Mouse (Mus musculus): Measurements from ENCODE around the gene Ap4b1. TPM values are rescaled to one million over a fixed set of nuclear protein-coding genes. Genes with fewer than 3 reads are reported as not detected.
A peak's percentile ranks its signal among the peaks of the same experiment; 100 is the strongest.

Gene Ap4b1
- polyA plus RNA-seq, 1 experiment = 24.4 TPM

DNA sequence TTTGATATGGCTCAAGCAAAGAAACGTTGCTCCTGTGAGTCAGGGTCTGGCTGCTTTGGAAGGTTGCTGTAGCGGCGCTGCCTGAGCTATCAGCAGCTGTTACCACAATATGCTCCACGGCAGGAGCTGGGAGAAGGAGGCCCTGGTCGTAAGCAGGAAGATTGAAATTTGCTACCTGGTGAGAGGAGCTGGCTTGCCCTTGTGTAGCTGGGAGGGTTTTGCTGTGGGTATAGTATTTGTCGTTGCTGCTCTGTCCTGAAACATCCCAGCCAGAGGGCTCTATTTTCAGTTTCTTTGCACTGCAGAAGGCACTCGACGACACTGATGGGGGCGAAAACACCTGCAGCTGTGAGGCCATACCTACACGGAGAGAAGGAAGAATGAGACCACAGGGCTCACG lies 31.4 kb upstream of the Ap4b1 start:
- TF ChIP-seq CTCF (IDR thresholded peaks at IDR 0.05; ENCODE audit: borderline replicate concordance, control insufficient read depth, extremely low read depth, insufficient read depth, low read length, poor library complexity) = no peak
- TF ChIP-seq POLR2A (IDR thresholded peaks at IDR 0.05; ENCODE audit: control insufficient read depth, extremely low read depth, insufficient read depth, low read length, poor library complexity) = 0 out of 2 replicates have a peak, but pooled peaks have one; percentile 18
- Histone ChIP-seq H3K4me1 (replicated peaks; ENCODE audit: control insufficient read depth, insufficient read depth, low read length) (peaks cover 39% of the 10 kb centered on the region), H3K27ac (ENCODE audit: control insufficient read depth, insufficient read depth, low read length) (peak overlapping the region; percentile 99), H3K4me3 (ENCODE audit: control insufficient read depth, insufficient read depth, low read length) (peak overlapping the region; percentile 47), H3K27me3 (ENCODE audit: control insufficient read depth, insufficient read depth, low read length) (no peaks in the 10 kb centered on the region), H3K36me3 (ENCODE audit: control insufficient read depth, insufficient read depth, low read length) (peaks cover 13% of the 10 kb centered on the region)
- peak; percentile 65 for DNase-seq
- WGBS = 7% methylated on average over 11 of the region's 11 CpGs

DNA sequence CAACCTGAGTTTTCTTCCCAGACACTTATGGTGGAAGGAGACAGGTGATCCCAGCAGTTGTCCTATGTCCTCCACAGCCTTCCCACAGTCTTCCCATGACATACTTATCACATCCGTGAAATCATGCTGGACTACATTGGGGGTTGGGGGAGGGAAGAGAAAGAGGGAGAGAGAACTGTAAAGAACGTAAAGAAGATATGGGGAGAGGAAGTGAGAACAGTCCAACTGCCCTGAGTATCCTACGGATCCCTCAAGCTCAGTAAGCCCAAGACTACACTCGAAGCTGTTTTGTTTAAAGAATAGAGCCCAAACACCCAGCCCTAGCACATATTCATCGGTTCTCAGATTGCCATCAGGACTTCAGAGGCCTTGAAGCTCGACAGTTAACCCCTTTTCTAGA lies 30.7 kb upstream of the Ap4b1 start:
- H3K36me3 ChIP-seq (ENCODE audit: control insufficient read depth, insufficient read depth, low read length) = peaks cover 13% of the 10 kb centered on the region
- 38% methylated on average over 6 of the region's 6 CpGs for WGBS
- no peaks in the 10 kb centered on the region for H3K27me3 ChIP-seq (ENCODE audit: control insufficient read depth, insufficient read depth, low read length)
- H3K27ac ChIP-seq (ENCODE audit: control insufficient read depth, insufficient read depth, low read length) = peak overlapping the region; percentile 99
- DNase-seq = no peak
- H3K4me1 ChIP-seq (replicated peaks; ENCODE audit: control insufficient read depth, insufficient read depth, low read length) = peaks cover 38% of the 10 kb centered on the region
- TF ChIP-seq CTCF (IDR thresholded peaks at IDR 0.05; ENCODE audit: borderline replicate concordance, control insufficient read depth, extremely low read depth, insufficient read depth, low read length, poor library complexity) (no peak), POLR2A (IDR thresholded peaks at IDR 0.05; ENCODE audit: control insufficient read depth, extremely low read depth, insufficient read depth, low read length, poor library complexity) (no peak)
- no peak overlapping the region for H3K4me3 ChIP-seq (ENCODE audit: control insufficient read depth, insufficient read depth, low read length)

DNA sequence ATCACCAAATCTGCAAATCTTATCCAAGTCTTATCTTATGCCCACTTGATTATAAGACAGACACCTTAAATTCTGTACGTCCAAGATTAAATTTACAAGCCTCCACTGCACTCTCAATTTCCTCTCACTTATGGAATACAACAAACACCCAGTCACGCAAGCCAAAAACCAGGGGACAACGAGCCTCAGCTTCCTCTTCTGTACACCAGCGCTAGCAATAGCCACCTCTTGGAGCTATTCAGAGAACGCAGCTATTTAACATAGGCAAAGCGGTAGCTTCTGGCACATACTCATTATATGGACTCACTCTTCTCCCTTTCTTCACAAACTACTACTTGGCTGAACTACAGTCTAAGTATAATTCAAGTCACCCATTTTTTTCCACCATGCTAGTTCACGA lies 30.1 kb upstream of the Ap4b1 start:
- no peak for DNase-seq
- H3K36me3 ChIP-seq (ENCODE audit: control insufficient read depth, insufficient read depth, low read length) = peaks cover 13% of the 10 kb centered on the region
- peaks cover 39% of the 10 kb centered on the region for H3K4me1 ChIP-seq (replicated peaks; ENCODE audit: control insufficient read depth, insufficient read depth, low read length)
- H3K4me3 ChIP-seq (ENCODE audit: control insufficient read depth, insufficient read depth, low read length) = no peak overlapping the region
- WGBS = 31% methylated on average over 7 of the region's 7 CpGs
- TF ChIP-seq POLR2A (IDR thresholded peaks at IDR 0.05; ENCODE audit: control insufficient read depth, extremely low read depth, insufficient read depth, low read length, poor library complexity) (no peak), CTCF (IDR thresholded peaks at IDR 0.05; ENCODE audit: borderline replicate concordance, control insufficient read depth, extremely low read depth, insufficient read depth, low read length, poor library complexity) (no peak)
- H3K27me3 ChIP-seq (ENCODE audit: control insufficient read depth, insufficient read depth, low read length) = no peaks in the 10 kb centered on the region
- peak overlapping the region; percentile 31; the same call in 1 of the 2 replicates for H3K27ac ChIP-seq (ENCODE audit: control insufficient read depth, insufficient read depth, low read length)

DNA sequence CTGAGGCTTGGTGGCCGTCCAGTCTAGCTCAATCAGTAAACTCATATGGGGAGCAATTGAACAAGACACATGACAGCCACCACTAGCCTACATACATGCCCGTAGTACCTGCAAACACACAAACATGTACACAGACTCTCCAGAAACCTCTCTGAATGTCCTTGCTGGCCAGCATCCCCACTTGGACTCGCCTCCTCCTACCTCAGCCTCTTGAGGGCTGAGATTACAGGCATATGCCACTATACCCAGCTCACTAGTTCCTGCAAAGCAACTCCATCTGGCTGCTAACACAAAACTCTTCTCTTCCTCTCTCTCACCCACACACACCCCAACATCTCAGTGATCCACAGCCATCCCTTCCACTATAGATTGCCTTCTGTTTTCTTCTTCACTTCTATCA lies 29.0 kb upstream of the Ap4b1 start:
- Histone ChIP-seq H3K27me3 (ENCODE audit: control insufficient read depth, insufficient read depth, low read length) (no peaks in the 10 kb centered on the region), H3K36me3 (ENCODE audit: control insufficient read depth, insufficient read depth, low read length) (peaks cover 13% of the 10 kb centered on the region), H3K4me1 (replicated peaks; ENCODE audit: control insufficient read depth, insufficient read depth, low read length) (peaks cover 44% of the 10 kb centered on the region), H3K4me3 (ENCODE audit: control insufficient read depth, insufficient read depth, low read length) (no peak overlapping the region), H3K27ac (ENCODE audit: control insufficient read depth, insufficient read depth, low read length) (peak overlapping the region; percentile 70)
- no peak for DNase-seq
- WGBS = 64% methylated on average over 3 of the region's 3 CpGs
- TF ChIP-seq POLR2A (IDR thresholded peaks at IDR 0.05; ENCODE audit: control insufficient read depth, extremely low read depth, insufficient read depth, low read length, poor library complexity) (no peak), CTCF (IDR thresholded peaks at IDR 0.05; ENCODE audit: borderline replicate concordance, control insufficient read depth, extremely low read depth, insufficient read depth, low read length, poor library complexity) (no peak)

DNA sequence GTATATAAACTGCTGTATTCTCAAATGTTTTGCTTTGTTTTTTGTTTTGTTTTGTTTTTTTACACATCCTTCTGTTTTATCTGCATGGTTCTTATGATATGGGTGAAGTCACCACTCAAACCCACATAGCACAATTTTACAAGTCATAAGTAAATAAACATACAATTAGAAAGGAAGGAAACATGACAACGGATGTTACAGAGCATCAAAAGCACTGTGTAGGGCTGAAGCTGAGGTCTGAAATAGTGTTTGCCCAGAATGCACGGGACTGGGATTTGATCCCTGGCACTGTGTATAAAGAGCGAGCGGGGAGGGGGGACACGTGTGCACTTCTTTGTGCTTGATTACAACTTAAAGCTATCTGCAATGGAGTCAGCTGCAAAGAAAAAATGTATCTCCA lies 28.5 kb upstream of the Ap4b1 start:
- H3K27me3 ChIP-seq (ENCODE audit: control insufficient read depth, insufficient read depth, low read length) = no peaks in the 10 kb centered on the region
- no peak for DNase-seq
- TF ChIP-seq POLR2A (IDR thresholded peaks at IDR 0.05; ENCODE audit: control insufficient read depth, extremely low read depth, insufficient read depth, low read length, poor library complexity) (no peak), CTCF (IDR thresholded peaks at IDR 0.05; ENCODE audit: borderline replicate concordance, control insufficient read depth, extremely low read depth, insufficient read depth, low read length, poor library complexity) (no peak)
- H3K4me3 ChIP-seq (ENCODE audit: control insufficient read depth, insufficient read depth, low read length) = no peak overlapping the region
- 46% methylated on average over 5 of the region's 5 CpGs for WGBS
- H3K27ac ChIP-seq (ENCODE audit: control insufficient read depth, insufficient read depth, low read length) = peak overlapping the region; percentile 94
- peaks cover 9% of the 10 kb centered on the region for H3K36me3 ChIP-seq (ENCODE audit: control insufficient read depth, insufficient read depth, low read length)
- peaks cover 44% of the 10 kb centered on the region for H3K4me1 ChIP-seq (replicated peaks; ENCODE audit: control insufficient read depth, insufficient read depth, low read length)

DNA sequence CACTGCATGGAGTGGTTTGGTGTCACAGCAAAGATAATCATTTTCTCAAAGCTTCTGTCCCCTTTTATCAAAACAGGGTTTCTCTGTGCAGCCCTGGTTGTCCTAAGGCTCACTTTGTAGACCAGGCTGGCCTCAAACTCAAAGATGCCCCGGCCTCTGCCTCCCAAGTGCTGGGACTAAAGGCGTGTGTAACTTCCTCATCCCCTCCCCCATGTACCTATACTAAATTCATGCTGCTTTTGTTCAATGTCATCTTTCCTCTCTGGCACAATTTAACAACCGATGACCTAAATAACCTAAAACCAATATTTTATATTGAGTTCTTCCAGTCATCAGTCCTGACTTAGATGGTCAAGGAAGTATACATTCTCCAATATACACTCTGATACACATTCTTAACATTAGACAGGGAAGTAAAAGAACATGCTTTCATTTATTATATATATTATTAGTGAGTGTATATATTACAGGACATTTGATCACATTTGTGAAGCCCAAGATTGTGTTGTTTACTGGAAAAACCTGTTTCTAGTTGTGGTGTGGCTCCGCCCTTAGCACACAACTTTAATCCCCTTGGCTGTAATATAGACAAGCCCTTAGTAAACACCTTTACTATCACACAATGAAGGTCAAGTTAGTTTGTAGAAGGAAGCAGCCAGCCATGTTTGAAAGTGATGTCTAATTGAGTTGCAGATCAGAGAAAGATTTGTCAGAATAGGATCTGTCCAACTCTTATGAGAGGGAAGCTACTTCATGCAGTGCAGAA lies 26.3 kb upstream of the Ap4b1 start:
- peak overlapping the region; percentile 24 for H3K27ac ChIP-seq (ENCODE audit: control insufficient read depth, insufficient read depth, low read length)
- WGBS = 38% methylated on average over 4 of the region's 4 CpGs
- peaks cover 33% of the 10 kb centered on the region for H3K4me1 ChIP-seq (replicated peaks; ENCODE audit: control insufficient read depth, insufficient read depth, low read length)
- H3K4me3 ChIP-seq (ENCODE audit: control insufficient read depth, insufficient read depth, low read length) = no peak overlapping the region
- no peak for TF ChIP-seq POLR2A (IDR thresholded peaks at IDR 0.05; ENCODE audit: control insufficient read depth, extremely low read depth, insufficient read depth, low read length, poor library complexity)
- H3K36me3 ChIP-seq (ENCODE audit: control insufficient read depth, insufficient read depth, low read length) = no peaks in the 10 kb centered on the region
- no peaks in the 10 kb centered on the region for H3K27me3 ChIP-seq (ENCODE audit: control insufficient read depth, insufficient read depth, low read length)
- no peak for DNase-seq

All from thymus, adult 2 months (tissue).